Mouse (Mus musculus): ENCODE measurements around the gene Ndufaf7. TPM values are rescaled to one million over a fixed set of nuclear protein-coding genes. Genes with fewer than 3 reads are reported as not detected.

Ndufaf7 gene
- polyA plus RNA-seq, 1 experiment from 2014 or later: 43.8 TPM

GRCm38 (mm10) chr17:78909374-78909773 is 27.6 kb upstream of the Ndufaf7 start:
- no peak for ATAC-seq (replicated peaks; ENCODE audit: low FRiP score, low TSS enrichment, low read depth)
- H3K9ac ChIP-seq (ENCODE audit: low read length): no peak overlapping the region
- H3K4me2 ChIP-seq (ENCODE audit: low read length): no peak overlapping the region
- H3K9me3 ChIP-seq (ENCODE audit: control insufficient read depth, low read length): no peaks in the 10 kb centered on the region
- no peak overlapping the region for H3K27ac ChIP-seq (ENCODE audit: low read depth)
- no peak overlapping the region for H3K4me3 ChIP-seq (ENCODE audit: low read depth, low read length)
- no peaks in the 10 kb centered on the region for H3K36me3 ChIP-seq (ENCODE audit: control insufficient read depth, insufficient read depth, low read length)
- WGBS: 81% methylated on average over 2 of the region's 2 CpGs
- H3K27me3 ChIP-seq (replicated peaks; ENCODE audit: control insufficient read depth, insufficient read depth, low read length): 0 out of 2 replicates have a peak, but pooled peaks cover 2% of the 10 kb centered on the region
- no peak for DNase-seq (ENCODE audit: low spot score)
- no peaks in the 10 kb centered on the region for H3K4me1 ChIP-seq (replicated peaks; ENCODE audit: control insufficient read depth, insufficient read depth, low read length)

GRCm38 (mm10) chr17:78912861-78913281 is 24.1 kb upstream of the Ndufaf7 start:
- Histone ChIP-seq H3K27me3 (replicated peaks; ENCODE audit: control insufficient read depth, insufficient read depth, low read length) (0 out of 2 replicates have a peak, but pooled peaks cover 2% of the 10 kb centered on the region), H3K4me2 (ENCODE audit: low read length) (peak overlapping the region; percentile 47), H3K27ac (ENCODE audit: low read depth) (no peak overlapping the region), H3K36me3 (ENCODE audit: control insufficient read depth, insufficient read depth, low read length) (no peaks in the 10 kb centered on the region), H3K4me3 (ENCODE audit: low read depth, low read length) (peak overlapping the region; percentile 34), H3K4me1 (replicated peaks; ENCODE audit: control insufficient read depth, insufficient read depth, low read length) (peaks cover 11% of the 10 kb centered on the region), H3K9ac (ENCODE audit: low read length) (no peak overlapping the region), H3K9me3 (ENCODE audit: control insufficient read depth, low read length) (no peaks in the 10 kb centered on the region)
- no peak for DNase-seq (ENCODE audit: low spot score)
- 30% methylated on average over 6 of the region's 6 CpGs for WGBS
- no peak for ATAC-seq (replicated peaks; ENCODE audit: low FRiP score, low TSS enrichment, low read depth)

- 70% methylated on average over 3 of the region's 3 CpGs for WGBS
- ATAC-seq (replicated peaks; ENCODE audit: low FRiP score, low TSS enrichment, low read depth): no peak
These were observed 23.0 kb upstream of the Ndufaf7 start for GRCm38 (mm10) chr17:78913921-78914320.

GRCm38 (mm10) chr17:78915772-78916171 is 21.2 kb upstream of the Ndufaf7 start:
- H3K4me2 ChIP-seq (ENCODE audit: low read length): peak overlapping the region; percentile 91
- H3K4me1 ChIP-seq (replicated peaks; ENCODE audit: control insufficient read depth, insufficient read depth, low read length): peaks cover 11% of the 10 kb centered on the region
- H3K27ac ChIP-seq (ENCODE audit: low read depth): peak overlapping the region; percentile 79; the same call in 1 of the 2 replicates
- WGBS: 52% methylated on average over 6 of the region's 6 CpGs
- no peak overlapping the region; the same call in 1 of the 2 replicates for H3K9ac ChIP-seq (ENCODE audit: low read length)
- peak; percentile 64 for DNase-seq (ENCODE audit: low spot score)
- H3K9me3 ChIP-seq (ENCODE audit: control insufficient read depth, low read length): no peaks in the 10 kb centered on the region
- ATAC-seq (replicated peaks; ENCODE audit: low FRiP score, low TSS enrichment, low read depth): peak; percentile 45; the same call in 1 of the 2 replicates
- peak overlapping the region; percentile 78 for H3K4me3 ChIP-seq (ENCODE audit: low read depth, low read length)
- no peaks in the 10 kb centered on the region for H3K27me3 ChIP-seq (replicated peaks; ENCODE audit: control insufficient read depth, insufficient read depth, low read length)
- peaks cover 23% of the 10 kb centered on the region for H3K36me3 ChIP-seq (ENCODE audit: control insufficient read depth, insufficient read depth, low read length)

More at GRCm38 (mm10) chr17:78913921-78914320, 23.0 kb upstream of the Ndufaf7 start:
- H3K4me1 ChIP-seq (replicated peaks; ENCODE audit: control insufficient read depth, insufficient read depth, low read length): peaks cover 11% of the 10 kb centered on the region
- no peak overlapping the region for H3K4me3 ChIP-seq (ENCODE audit: low read depth, low read length)
- DNase-seq (ENCODE audit: low spot score): no peak
- no peak overlapping the region for H3K4me2 ChIP-seq (ENCODE audit: low read length)
- H3K36me3 ChIP-seq (ENCODE audit: control insufficient read depth, insufficient read depth, low read length): peaks cover 5% of the 10 kb centered on the region; the same call in 1 of the 2 replicates
- H3K9me3 ChIP-seq (ENCODE audit: control insufficient read depth, low read length): no peaks in the 10 kb centered on the region
- no peak overlapping the region for H3K27ac ChIP-seq (ENCODE audit: low read depth)
- H3K27me3 ChIP-seq (replicated peaks; ENCODE audit: control insufficient read depth, insufficient read depth, low read length): 0 out of 2 replicates have a peak, but pooled peaks cover 2% of the 10 kb centered on the region
- no peak overlapping the region for H3K9ac ChIP-seq (ENCODE audit: low read length)

- under 1% methylated on average over 37 of the region's 37 CpGs for WGBS
- Histone ChIP-seq H3K36me3 (ENCODE audit: control insufficient read depth, insufficient read depth, low read length) (peaks cover 29% of the 10 kb centered on the region), H3K4me1 (replicated peaks; ENCODE audit: control insufficient read depth, insufficient read depth, low read length) (peaks cover 11% of the 10 kb centered on the region), H3K9ac (ENCODE audit: low read length) (peak within 1 kb of the TSS; percentile 74), H3K27ac (ENCODE audit: low read depth) (peak within 1 kb of the TSS; percentile 79), H3K9me3 (ENCODE audit: control insufficient read depth, low read length) (no peaks in the 10 kb centered on the region), H3K27me3 (replicated peaks; ENCODE audit: control insufficient read depth, insufficient read depth, low read length) (no peaks in the 10 kb centered on the region), H3K4me3 (ENCODE audit: low read depth, low read length) (peak within 1 kb of the TSS; percentile 78), H3K4me2 (ENCODE audit: low read length) (peak within 1 kb of the TSS; percentile 91)
- DNase-seq (ENCODE audit: low spot score) (peak; percentile 94), ATAC-seq (replicated peaks; ENCODE audit: low FRiP score, low TSS enrichment, low read depth) (peak; percentile 90)
These were observed 20.5 kb upstream of the Ndufaf7 start, which contains the start of gene Cebpzos for GRCm38 (mm10) chr17:78916369-78916813. Cebpzos (plus strand) TSS chr17:78916500.

GRCm38 (mm10) chr17:78916899-78917298 is 20.0 kb upstream of the Ndufaf7 start:
- WGBS: 2% methylated on average over 11 of the region's 11 CpGs
- Histone ChIP-seq H3K27me3 (replicated peaks; ENCODE audit: control insufficient read depth, insufficient read depth, low read length) (no peaks in the 10 kb centered on the region), H3K9me3 (ENCODE audit: control insufficient read depth, low read length) (no peaks in the 10 kb centered on the region), H3K4me2 (ENCODE audit: low read length) (peak overlapping the region; percentile 91), H3K36me3 (ENCODE audit: control insufficient read depth, insufficient read depth, low read length) (peaks cover 34% of the 10 kb centered on the region), H3K9ac (ENCODE audit: low read length) (peak overlapping the region; percentile 74), H3K4me1 (replicated peaks; ENCODE audit: control insufficient read depth, insufficient read depth, low read length) (peaks cover 11% of the 10 kb centered on the region), H3K4me3 (ENCODE audit: low read depth, low read length) (peak overlapping the region; percentile 78), H3K27ac (ENCODE audit: low read depth) (peak overlapping the region; percentile 79)
- DNase-seq (ENCODE audit: low spot score): no peak
- no peak for ATAC-seq (replicated peaks; ENCODE audit: low FRiP score, low TSS enrichment, low read depth)

- Histone ChIP-seq H3K27ac (ENCODE audit: low read depth) (no peak overlapping the region), H3K4me1 (replicated peaks; ENCODE audit: control insufficient read depth, insufficient read depth, low read length) (peaks cover 11% of the 10 kb centered on the region), H3K9me3 (ENCODE audit: control insufficient read depth, low read length) (no peaks in the 10 kb centered on the region), H3K36me3 (ENCODE audit: control insufficient read depth, insufficient read depth, low read length) (peaks cover 42% of the 10 kb centered on the region), H3K4me2 (ENCODE audit: low read length) (peak overlapping the region; percentile 91), H3K4me3 (ENCODE audit: low read depth, low read length) (no peak overlapping the region), H3K9ac (ENCODE audit: low read length) (peak overlapping the region; percentile 74; the same call in 1 of the 2 replicates), H3K27me3 (replicated peaks; ENCODE audit: control insufficient read depth, insufficient read depth, low read length) (no peaks in the 10 kb centered on the region)
- DNase-seq (ENCODE audit: low spot score): no peak
- no peak for ATAC-seq (replicated peaks; ENCODE audit: low FRiP score, low TSS enrichment, low read depth)
- WGBS: 51% methylated on average over 6 of the region's 6 CpGs
These were observed 19.2 kb upstream of the Ndufaf7 start for GRCm38 (mm10) chr17:78917696-78918095.

- H3K9ac ChIP-seq (ENCODE audit: low read length): peak overlapping the region; percentile 84
- no peak for DNase-seq (ENCODE audit: low spot score)
- H3K36me3 ChIP-seq (ENCODE audit: control insufficient read depth, insufficient read depth, low read length): peaks cover 53% of the 10 kb centered on the region
- no peak for ATAC-seq (replicated peaks; ENCODE audit: low FRiP score, low TSS enrichment, low read depth)
- H3K27me3 ChIP-seq (replicated peaks; ENCODE audit: control insufficient read depth, insufficient read depth, low read length): no peaks in the 10 kb centered on the region
- peak overlapping the region; percentile 92 for H3K4me3 ChIP-seq (ENCODE audit: low read depth, low read length)
- H3K9me3 ChIP-seq (ENCODE audit: control insufficient read depth, low read length): no peaks in the 10 kb centered on the region
- peak overlapping the region; percentile 81 for H3K4me2 ChIP-seq (ENCODE audit: low read length)
- 0 out of 2 replicates have a peak, but pooled peaks cover 4% of the 10 kb centered on the region for H3K4me1 ChIP-seq (replicated peaks; ENCODE audit: control insufficient read depth, insufficient read depth, low read length)
- WGBS: 79% methylated on average over 2 of the region's 2 CpGs
- no peak overlapping the region for H3K27ac ChIP-seq (ENCODE audit: low read depth)
These were observed 1.1 kb upstream of the Ndufaf7 start for GRCm38 (mm10) chr17:78935857-78936256.
